Mouse (Mus musculus) layer of hippocampus, postnatal 25 days (tissue): Measurements from ENCODE around the gene Slc25a12. TPM values are rescaled to one million over a fixed set of nuclear protein-coding genes. Genes with fewer than 3 reads are reported as not detected.
A peak's percentile ranks its signal among the peaks of the same experiment; 100 is the strongest.

Experiments used
- DNase-seq, 2 experiments: peaks; one replicate each; pipeline ENCODE4 v3.0.0; 2022; ENCODE audit warnings: mixed read lengths in 2 of 2, low spot score in 1 of 2; ENCODE audit errors: extremely low spot score in 1 of 2
- total RNA-seq, 2 experiments: library from RNA; stranded (reverse); gene quantifications; 2 replicates each; pipeline ENCODE4 v1.2.3; 2021

The Slc25a12 gene
- total RNA-seq, 2 experiments from 2014 or later: 163 to 165 TPM

GRCm38 (mm10) chr2:71268691-71269090 lies 98.9 kb downstream of the Slc25a12 start:
- DNase-seq: no peak

DNA sequence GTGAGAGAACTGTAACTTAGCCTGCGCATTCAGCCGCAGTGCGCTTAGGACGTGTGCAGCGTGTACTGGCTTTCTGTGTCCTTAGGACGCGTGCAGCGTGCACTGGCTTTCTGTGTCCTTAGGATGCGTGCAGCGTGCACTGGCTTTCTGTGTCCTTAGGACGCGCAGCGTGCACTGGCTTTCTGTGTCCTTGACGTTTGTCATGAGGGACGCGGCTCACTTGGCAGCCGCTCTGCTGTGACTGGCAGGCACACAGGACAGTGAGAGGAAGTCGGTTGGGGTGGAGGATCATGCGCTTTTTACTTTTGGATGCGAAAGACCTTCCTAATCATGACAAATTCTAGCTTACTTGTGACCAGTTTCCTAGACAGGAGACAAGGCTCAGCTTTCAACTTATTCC lies 103.0 kb downstream of the Slc25a12 start:
- no peak for DNase-seq

GRCm38 (mm10) chr2:71256581-71256980 lies 111.0 kb downstream of the Slc25a12 start:
- no peak for DNase-seq

- DNase-seq: no peak
These were observed 112.7 kb downstream of the Slc25a12 start for GRCm38 (mm10) chr2:71254836-71255235.

- no peak for DNase-seq
These were observed 116.7 kb downstream of the Slc25a12 start for GRCm38 (mm10) chr2:71250841-71251240.

DNA sequence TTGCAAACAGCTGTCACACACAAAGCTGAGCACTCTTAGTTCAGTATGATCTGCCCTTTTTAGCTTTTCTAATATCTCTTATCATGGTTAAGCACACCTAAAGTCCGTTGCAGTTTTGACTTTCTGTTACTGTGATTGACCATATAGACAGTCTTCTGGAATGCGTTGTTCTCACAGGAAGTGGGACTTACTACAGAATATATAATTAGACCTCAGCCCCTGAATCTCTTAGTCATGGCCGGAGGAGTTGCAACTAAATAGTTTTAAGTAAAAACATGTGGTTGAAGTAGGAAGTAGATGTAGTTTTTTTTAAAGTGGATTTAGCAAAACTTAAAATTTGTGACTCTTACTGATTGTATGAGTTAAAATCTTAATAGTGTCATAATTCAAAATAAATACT lies 119.5 kb downstream of the Slc25a12 start:
- no peak for DNase-seq

DNA sequence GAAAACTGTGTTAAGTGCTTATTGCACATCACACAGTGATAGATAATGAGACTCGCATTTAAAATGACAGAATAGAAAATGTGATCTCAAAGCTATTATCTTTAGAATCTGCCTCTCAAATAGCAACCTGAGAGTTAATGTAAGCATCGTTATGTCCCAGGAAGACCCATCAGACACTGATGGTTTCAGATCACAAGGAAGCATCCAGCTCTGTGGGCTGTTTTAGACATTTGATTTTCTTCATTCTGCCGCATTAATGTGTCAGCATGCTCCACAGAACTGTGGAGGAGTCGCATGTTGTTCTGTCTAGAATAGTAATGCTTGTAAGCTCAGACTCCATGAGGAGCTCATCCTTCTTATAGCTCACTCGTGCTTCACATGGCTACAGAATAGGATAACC lies 121.5 kb downstream of the Slc25a12 start:
- no peak for DNase-seq

- DNase-seq: peak; percentile 23 to 29
These were observed 122.1 kb downstream of the Slc25a12 start for GRCm38 (mm10) chr2:71245416-71245815.

- DNase-seq: no peak
These were observed 122.7 kb downstream of the Slc25a12 start for GRCm38 (mm10) chr2:71244807-71245206.

DNA sequence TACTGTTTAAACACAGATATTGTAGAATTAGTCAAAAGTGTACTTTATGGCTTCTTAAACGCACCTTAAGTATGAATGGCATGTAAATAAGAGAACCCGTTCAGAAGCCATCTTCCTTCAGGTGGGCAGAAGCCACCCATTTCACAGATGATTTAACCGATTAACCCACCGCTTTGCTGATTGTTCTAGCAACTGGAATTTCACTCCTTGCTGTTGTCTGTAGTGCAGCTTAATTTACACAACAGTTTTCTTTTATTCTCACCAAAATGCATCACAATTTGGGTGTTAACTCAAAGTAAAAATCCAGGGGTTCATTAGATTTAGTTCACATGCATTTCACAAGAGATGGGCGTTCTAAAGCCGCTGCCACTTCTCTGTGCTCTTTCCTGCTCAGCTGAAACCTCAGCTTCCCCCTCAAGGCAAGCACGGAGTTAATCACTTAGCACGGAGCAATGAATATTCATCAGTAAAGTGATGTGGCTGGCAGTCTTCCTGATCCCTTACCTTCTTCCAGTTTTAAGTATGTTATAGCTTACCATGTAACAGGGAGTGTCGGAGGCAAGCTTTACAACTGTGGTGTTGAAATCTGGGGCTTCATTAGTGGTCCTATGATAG lies 124.4 kb downstream of the Slc25a12 start:
- DNase-seq: no peak

DNA sequence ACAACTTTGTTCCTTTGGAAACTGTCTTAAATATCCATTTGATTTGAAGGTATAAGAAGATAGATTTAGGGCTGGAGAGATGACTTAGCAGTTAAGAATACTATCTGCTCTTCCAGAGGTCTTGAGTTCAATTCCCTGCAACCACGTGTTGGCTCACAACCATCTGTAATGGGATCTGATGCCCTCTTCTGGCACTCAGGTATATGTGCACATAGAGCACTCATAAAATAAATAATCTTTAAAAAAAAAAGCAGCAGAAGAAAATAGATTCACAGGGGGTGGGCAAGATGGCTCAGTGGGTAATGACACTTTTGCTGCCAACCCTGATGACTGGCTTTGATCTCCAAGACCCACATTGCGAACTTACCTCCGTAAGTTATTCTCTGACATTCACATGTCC lies 125.4 kb downstream of the Slc25a12 start:
- no peak for DNase-seq

DNA sequence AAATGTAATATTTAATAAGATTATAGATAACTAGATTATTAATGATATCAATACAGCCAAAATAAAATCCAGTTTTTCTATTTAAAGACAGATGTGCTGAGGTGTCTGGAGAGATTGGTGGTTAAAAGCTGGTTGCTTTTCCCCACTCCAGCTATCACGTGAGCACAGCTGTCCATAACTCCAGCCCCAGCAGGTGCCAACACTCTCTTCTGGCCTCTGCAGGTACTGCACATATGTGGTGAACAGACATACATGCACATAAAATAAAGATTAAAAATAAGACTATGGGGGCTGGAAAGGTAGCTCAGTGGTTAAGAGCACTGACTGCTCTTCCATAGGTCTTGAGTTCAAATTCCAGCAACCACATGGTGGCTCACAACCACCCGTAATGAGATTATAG lies 126.0 kb downstream of the Slc25a12 start:
- no peak for DNase-seq

DNA sequence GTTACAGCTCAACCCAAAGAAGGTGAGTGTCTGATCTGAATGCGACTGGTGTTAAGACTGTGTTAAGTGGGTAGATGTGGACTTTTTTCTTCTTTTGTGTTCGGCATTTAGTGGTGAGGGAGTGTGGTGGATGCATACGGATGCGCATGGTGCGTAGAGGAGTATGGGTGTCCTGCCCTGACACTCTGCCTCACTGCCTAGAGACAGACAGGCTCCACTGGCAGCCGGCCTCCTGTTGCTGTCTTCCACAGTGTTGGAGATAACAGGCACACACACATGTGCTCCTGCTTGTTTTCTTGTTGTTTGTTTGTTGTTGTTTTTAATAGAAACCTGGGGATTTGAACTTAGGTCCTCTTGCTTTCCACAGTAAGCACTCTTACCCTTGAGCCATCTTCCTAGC lies 131.5 kb downstream of the Slc25a12 start:
- DNase-seq: no peak

DNA sequence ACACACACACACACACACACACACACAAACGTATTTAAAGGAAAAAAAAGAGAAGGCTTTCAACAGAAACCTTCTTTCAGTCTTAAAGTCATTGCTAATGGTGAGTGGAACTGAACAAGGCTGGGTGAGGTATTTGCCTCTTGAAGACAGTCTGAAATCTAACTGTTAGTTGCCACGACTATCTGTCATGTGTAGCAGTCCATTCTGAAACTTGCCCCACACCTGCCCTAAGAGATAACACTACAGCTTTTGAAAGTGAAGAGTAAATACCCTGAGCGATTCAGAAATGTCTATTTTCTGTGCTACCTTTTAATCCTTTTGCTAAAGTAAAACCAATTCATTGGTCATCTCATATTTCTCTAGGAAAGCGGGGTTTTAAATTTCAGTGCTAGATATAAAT lies 132.1 kb downstream of the Slc25a12 start:
- no peak for DNase-seq

GRCm38 (mm10) chr2:71232976-71233375 lies 134.6 kb downstream of the Slc25a12 start:
- no peak for DNase-seq

- DNase-seq: no peak
These were observed 135.6 kb downstream of the Slc25a12 start for GRCm38 (mm10) chr2:71231951-71232350.

DNA sequence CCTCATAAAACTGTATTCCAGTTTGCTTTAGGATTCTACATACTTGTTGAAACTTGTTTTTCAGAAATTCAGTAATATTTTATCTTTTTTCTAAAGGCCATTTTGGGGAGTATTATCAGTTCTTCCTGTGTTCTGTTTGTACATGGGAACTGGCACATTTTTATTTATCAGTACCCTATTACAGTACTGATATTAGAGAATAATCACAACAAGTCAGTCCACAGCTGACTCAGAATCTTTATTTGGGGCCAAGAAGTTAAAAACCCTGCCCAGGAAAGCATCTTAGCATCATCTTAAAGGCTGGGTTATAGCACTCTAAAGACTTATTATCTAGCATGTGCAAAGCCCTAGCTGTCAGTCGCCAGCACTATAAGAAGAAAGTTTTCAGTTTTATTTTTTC lies 137.9 kb downstream of the Slc25a12 start:
- DNase-seq: no peak

DNA sequence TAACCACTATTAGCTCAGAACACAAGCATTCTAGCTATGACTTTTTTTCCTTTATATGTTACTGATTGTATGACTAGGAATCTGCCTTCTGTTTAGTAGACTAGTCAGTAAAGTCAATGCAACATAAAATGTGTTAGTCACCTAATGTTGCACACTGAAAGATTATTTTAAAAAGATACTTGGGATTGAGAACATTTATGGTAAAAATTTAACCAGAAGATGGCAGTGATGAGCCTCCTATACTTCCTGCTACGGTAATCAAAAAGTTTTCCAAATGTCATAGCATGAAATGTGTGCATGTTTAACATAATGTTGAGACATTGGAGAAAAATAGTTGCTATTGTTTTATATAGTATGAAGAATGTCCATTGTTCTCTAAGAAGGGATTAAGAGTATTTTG lies 140.2 kb downstream of the Slc25a12 start:
- DNase-seq: no peak

Other genes starting within 250 kb of the Slc25a12 start
- gene Cybrd1, start 249.8 kb downstream of the Slc25a12 start, total RNA-seq: 1 to 10 TPM; 4.5 to 5.4 TPM
- 100 to 1,000 TPM; 124 to 137 TPM for gene Dync1i2, start 156.0 kb downstream of the Slc25a12 start, total RNA-seq
- 10 to 100 TPM; 16.2 to 18.3 TPM for gene Hat1, start 21.2 kb upstream of the Slc25a12 start, total RNA-seq
- 10 to 100 TPM; 18.1 to 26.8 TPM for gene Metap1d, start 85.5 kb upstream of the Slc25a12 start, total RNA-seq
- gene Dlx1, start 160.4 kb upstream of the Slc25a12 start, total RNA-seq: 10 to 100 TPM; 13.6 to 19.3 TPM
- gene Dlx2, start 179.0 kb upstream of the Slc25a12 start, total RNA-seq: 1 to 10 TPM; 5.7 to 6.0 TPM